ENCODE assay signal across 21 mouse cellular contexts in the genomic region with DNA sequence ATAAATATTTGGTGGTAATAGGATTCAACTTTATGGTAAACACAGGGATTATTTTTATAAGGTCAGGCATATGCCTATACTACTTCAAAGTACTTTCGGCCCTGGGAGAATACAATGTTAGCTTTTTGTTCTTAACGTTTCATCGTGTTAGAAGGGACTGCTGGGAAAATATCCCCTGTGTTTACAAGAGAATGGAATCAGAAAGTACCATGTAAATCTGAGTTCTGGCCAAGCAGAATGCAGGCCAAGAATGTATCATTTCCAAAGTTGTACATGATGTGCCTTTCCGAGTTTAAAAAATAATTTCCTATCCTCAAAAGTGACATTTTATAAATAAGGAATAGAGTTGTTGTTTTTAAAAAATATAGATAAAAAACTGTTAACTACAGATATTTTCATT.
"Had no signal": no experiment of that assay in that cellular context is flagged by ENCODE, and none has a peak within 500 bp of the region (broad histone marks: within the 10 kb centered on the region; RNA-seq: fewer than 3 reads in every experiment).

No protein-coding gene starts in this region.

- H3K9me3 ChIP-seq: kidney, embryonic 15.5 days; limb, embryonic 10.5 days; limb, embryonic 13.5 days; liver, embryonic 12.5 days; liver, embryonic 15.5 days; midbrain, embryonic 12.5 days; midbrain, embryonic 15.5 days; neural tube, embryonic 12.5 days; neural tube, embryonic 15.5 days had no signal

- DNase-seq: kidney, adult 11 months; kidney, adult 8-10 months; kidney, postnatal 10 days; kidney, postnatal 36 days; liver; right cerebral cortex, adult 18-20 months; right cerebral cortex, postnatal 14 days; right cerebral cortex, postnatal 4 days; thymus, adult 18-20 months; thymus, postnatal 36 days had no signal

- H3K4me1 ChIP-seq: kidney, embryonic 15.5 days; limb, embryonic 10.5 days; limb, embryonic 13.5 days; liver, embryonic 12.5 days; liver, embryonic 15.5 days; neural tube, embryonic 12.5 days; neural tube, embryonic 15.5 days had no signal

- H3K9ac ChIP-seq: kidney, embryonic 15.5 days; limb, embryonic 13.5 days; liver, embryonic 12.5 days; liver, embryonic 15.5 days; midbrain, embryonic 12.5 days; midbrain, embryonic 15.5 days; neural tube, embryonic 12.5 days; neural tube, embryonic 15.5 days had no signal

- H3K27me3 ChIP-seq: kidney, embryonic 15.5 days; limb, embryonic 13.5 days; liver, embryonic 12.5 days; liver, embryonic 15.5 days; midbrain, embryonic 12.5 days; midbrain, embryonic 15.5 days; neural tube, embryonic 12.5 days; neural tube, embryonic 15.5 days had no signal

- H3K27ac ChIP-seq: kidney, embryonic 15.5 days; limb, embryonic 10.5 days; limb, embryonic 13.5 days; liver, embryonic 12.5 days; liver, embryonic 15.5 days; macrophage; midbrain, embryonic 12.5 days; midbrain, embryonic 15.5 days; neural tube, embryonic 12.5 days; neural tube, embryonic 15.5 days; stomach, postnatal 0 days had no signal

- H3K4me2 ChIP-seq: kidney, embryonic 15.5 days; limb, embryonic 13.5 days; liver, embryonic 12.5 days; liver, embryonic 15.5 days; midbrain, embryonic 12.5 days; midbrain, embryonic 15.5 days; neural tube, embryonic 12.5 days; neural tube, embryonic 15.5 days had no signal

- H3K4me3 ChIP-seq: kidney, embryonic 15.5 days; limb, embryonic 10.5 days; limb, embryonic 13.5 days; liver, embryonic 12.5 days; liver, embryonic 15.5 days; midbrain, embryonic 12.5 days; midbrain, embryonic 15.5 days; neural tube, embryonic 12.5 days; neural tube, embryonic 15.5 days had no signal

- H3K36me3 ChIP-seq: kidney, embryonic 15.5 days; limb, embryonic 10.5 days; limb, embryonic 13.5 days; liver, embryonic 12.5 days; liver, embryonic 15.5 days; midbrain, embryonic 12.5 days; midbrain, embryonic 15.5 days; neural tube, embryonic 12.5 days; neural tube, embryonic 15.5 days had no signal

- ATAC-seq: liver, embryonic 12.5 days; midbrain, embryonic 15.5 days had no signal
